Mouse (Mus musculus): ENCODE measurements around the gene Slco2a1.

DNA sequence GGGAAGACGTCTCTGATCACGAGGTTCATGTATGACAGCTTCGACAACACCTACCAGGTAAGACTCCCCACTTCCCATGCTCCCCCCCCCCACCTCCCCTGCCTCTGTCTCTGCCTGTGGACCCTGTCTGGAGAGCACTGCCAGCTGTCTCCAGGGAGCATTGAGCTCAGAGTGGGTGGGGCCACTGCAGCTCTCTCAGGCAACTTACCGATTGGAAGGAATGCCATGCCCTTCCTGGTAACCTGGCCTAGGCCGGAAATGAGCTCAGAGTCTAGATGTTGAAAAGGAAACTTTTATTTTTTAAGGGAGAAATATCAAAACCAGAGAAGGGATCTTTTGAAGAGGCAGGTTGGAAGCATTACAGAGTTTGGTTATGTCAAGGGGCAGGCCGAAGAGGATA is 151.9 kb downstream of the Slco2a1 start:
- TF ChIP-seq CTCF (IDR thresholded peaks at IDR 0.05; ENCODE audit: low read depth, low read length): no peak
- no peak for TF ChIP-seq POLR2A (IDR thresholded peaks at IDR 0.05; ENCODE audit: borderline replicate concordance, low read depth, low read length)
